Mouse (Mus musculus) stomach, postnatal 0 days (tissue): ENCODE results near the gene Tspan11.

Source experiments
- CTCF ChIP-seq: IDR thresholded peaks from 2 replicates; pipeline ENCODE4 v1.5.1; 2016; ENCODE audit warnings: antibody characterized with exemption, low read depth, mild to moderate bottlenecking, moderate library complexity
- EP300 ChIP-seq: optimal IDR thresholded peaks from 2 replicates; pipeline ENCODE3; 2016; ENCODE audit warnings: antibody characterized with exemption

DNA sequence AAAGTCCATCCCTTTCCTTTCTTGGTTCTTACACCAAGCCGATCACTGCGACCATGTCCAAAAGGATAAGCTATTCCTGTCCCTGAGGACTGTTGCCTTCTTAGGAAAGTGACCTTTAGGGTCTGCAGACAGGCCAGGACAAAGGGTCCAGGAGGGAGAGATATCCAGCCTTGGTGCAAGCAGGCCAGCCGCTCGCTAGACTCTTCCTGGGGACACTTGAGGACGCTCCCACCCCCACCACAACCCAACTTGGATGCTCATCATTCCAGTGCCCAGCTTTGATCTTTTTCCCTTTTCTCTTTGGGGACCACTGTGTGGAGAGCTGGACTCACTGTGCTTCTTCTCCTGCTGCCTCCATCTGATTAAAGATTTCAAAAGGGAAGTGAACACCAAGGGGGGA, 41.3 kb downstream of the Tspan11 start:
- TF ChIP-seq CTCF (no peak), EP300 (no peak)
